Mouse (Mus musculus) frontal cortex, postnatal 36 days (tissue): ENCODE results near the gene Zscan4-ps1.
"Not testable (repeated sequence)": the region's sequence is repeated elsewhere in the genome, so short reads cannot be mapped to it uniquely, and the experiment has no call there.

Experiments
- DNase-seq, 2 experiments: peaks; one replicate each; pipeline ENCODE4 v3.0.0; 2022; ENCODE audit warnings: low spot score in 2 of 2

Gene Zscan4-ps1

DNA sequence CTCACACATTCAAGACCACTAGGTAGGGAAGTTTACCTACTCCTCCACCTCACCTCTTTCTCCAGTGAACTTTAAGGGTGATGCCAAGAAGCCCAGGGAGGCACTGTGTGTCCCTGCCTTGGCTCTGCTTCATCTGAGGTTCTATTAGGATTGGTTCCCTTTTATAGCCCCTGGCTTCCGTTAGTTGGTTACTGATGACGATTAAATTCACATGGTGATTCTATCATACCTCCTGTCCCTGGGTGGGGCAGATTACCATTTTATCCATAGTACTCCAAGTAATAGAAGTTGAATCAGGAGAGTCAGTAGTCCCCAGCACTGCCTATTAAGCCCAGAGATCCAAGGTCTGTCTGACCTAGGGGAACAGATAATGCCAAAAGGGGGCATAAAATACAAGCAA, at the start of gene Zscan4-ps1:
Gene Zscan4-ps1 (minus strand): TSS at position 101 of the 400 bp plus-strand sequence.
- DNase-seq, result not testable (repeated sequence)
